Mouse (Mus musculus) left cerebral cortex, adult 8-10 months (tissue): ENCODE data around the gene Atp2c1. TPM values are rescaled to one million over a fixed set of nuclear protein-coding genes. Genes with fewer than 3 reads are reported as not detected.

Experiments
- DNase-seq, 2 experiments: peaks; one replicate each; pipeline ENCODE4 v3.0.0; 2022; ENCODE audit warnings: low spot score in 2 of 2
- total RNA-seq, 4 experiments: library from RNA; stranded (reverse); gene quantifications; 2 replicates each; pipeline ENCODE4 v1.2.4; 2022

Atp2c1 gene
- total RNA-seq, result 100 to 1,000 TPM; 180 to 197 (median 186) TPM

GRCm38 (mm10) chr9:105527219-105527618, at the start of gene Atp2c1:
Gene Atp2c1 (minus strand): TSS chr9:105527319.
- no peak for DNase-seq

- no peak for DNase-seq
Observed at GRCm38 (mm10) chr9:105557452-105557851, 30.3 kb upstream of the Atp2c1 start.

GRCm38 (mm10) chr9:105556141-105556735, 29.1 kb upstream of the Atp2c1 start:
- no peak for DNase-seq

- no peak for DNase-seq
Observed at GRCm38 (mm10) chr9:105554439-105554807, 27.3 kb upstream of the Atp2c1 start.

GRCm38 (mm10) chr9:105553629-105554438, 26.7 kb upstream of the Atp2c1 start:
- no peak for DNase-seq

GRCm38 (mm10) chr9:105551407-105551806, 24.3 kb upstream of the Atp2c1 start:
- DNase-seq, result no peak

- DNase-seq, result no peak
Observed at GRCm38 (mm10) chr9:105549096-105549495, 22.0 kb upstream of the Atp2c1 start.

- no peak for DNase-seq
Observed at GRCm38 (mm10) chr9:105544013-105544750, 17.1 kb upstream of the Atp2c1 start.

GRCm38 (mm10) chr9:105537473-105537872, 10.4 kb upstream of the Atp2c1 start:
- DNase-seq, result no peak

- DNase-seq, result no peak
Observed at GRCm38 (mm10) chr9:105536877-105537276, 9.8 kb upstream of the Atp2c1 start.

GRCm38 (mm10) chr9:105525355-105525754, 1.8 kb downstream of the Atp2c1 start:
- DNase-seq, result no peak

GRCm38 (mm10) chr9:105523038-105523437, 4.1 kb downstream of the Atp2c1 start:
- no peak for DNase-seq

GRCm38 (mm10) chr9:105522063-105522462, 5.1 kb downstream of the Atp2c1 start:
- no peak for DNase-seq

GRCm38 (mm10) chr9:105520776-105521552, 6.2 kb downstream of the Atp2c1 start:
- DNase-seq, result no peak

GRCm38 (mm10) chr9:105519278-105519883, 7.7 kb downstream of the Atp2c1 start:
- no peak for DNase-seq

- DNase-seq, result no peak
Observed at GRCm38 (mm10) chr9:105503690-105504089, 23.4 kb downstream of the Atp2c1 start.

GRCm38 (mm10) chr9:105502389-105502788, 24.7 kb downstream of the Atp2c1 start:
- DNase-seq, result no peak

GRCm38 (mm10) chr9:105495316-105496174, 31.6 kb downstream of the Atp2c1 start:
- DNase-seq, result peak; percentile 34 to 65

- peak; percentile 90 to 96 for DNase-seq
Observed at GRCm38 (mm10) chr9:105494553-105495315, 32.4 kb downstream of the Atp2c1 start.
